Mouse (Mus musculus): ENCODE measurements around the gene Hhip. TPM values are rescaled to one million over a fixed set of nuclear protein-coding genes. Genes with fewer than 3 reads are reported as not detected.

Gene Hhip
- polyA plus RNA-seq, 1 experiment = 0.02 TPM

DNA sequence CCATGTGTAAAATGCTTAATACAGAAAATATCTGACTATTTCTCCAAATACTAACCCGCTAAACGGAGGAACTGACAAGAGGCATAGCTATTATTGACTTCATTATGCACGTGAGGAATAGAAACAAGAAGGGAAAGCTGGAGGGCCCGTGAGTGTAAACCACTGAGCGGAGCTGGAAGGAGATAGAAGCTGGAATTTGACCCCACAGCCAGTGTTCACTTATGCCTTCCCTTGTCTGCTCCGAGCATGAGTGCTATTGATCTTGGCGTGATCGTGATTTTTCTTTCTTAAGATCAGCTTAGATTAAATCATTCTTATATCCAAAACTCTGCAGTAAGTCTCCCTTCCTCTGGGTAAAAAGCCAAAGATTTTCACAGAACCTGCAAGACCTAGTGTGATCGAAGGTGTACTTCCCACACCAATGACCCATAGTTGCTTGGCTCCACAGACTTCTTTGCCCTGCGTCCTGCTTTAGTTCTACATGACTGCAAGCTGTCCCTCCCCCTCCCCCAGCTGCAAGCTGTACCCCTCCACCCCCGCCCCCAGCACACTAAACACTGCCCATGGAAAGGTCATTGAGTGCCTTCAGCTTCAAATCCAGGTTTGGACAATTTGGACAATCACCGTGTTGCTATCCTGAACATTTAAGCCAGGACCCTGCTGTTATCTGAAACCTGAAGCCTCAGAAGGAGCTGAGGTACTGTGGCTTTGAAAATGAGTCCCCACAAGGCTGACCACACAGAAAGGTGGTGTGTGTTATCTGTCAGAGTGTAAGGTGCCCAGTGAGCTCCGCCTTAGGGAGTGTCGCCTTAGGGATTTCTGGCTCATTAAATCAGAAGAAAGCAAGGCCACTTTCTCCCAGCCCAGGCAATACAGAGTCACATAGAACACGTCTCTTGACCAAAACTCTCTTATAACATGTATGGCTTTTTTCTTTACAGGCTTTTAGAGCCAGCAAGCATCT is 26.2 kb downstream of the Hhip start:
- 85% methylated on average over 15 of the region's 15 CpGs for WGBS
- H3K4me1 ChIP-seq (ENCODE audit: control insufficient read depth, insufficient read depth, insufficient read length) = no peaks in the 10 kb centered on the region
- TF ChIP-seq POLR2A (IDR thresholded peaks at IDR 0.05; ENCODE audit: low read depth, low read length) (no peak), CTCF (IDR thresholded peaks at IDR 0.05; ENCODE audit: extremely low read depth, insufficient read depth, insufficient read length, insufficient replicate concordance) (no peak)
- no peak overlapping the region for H3K27ac ChIP-seq (ENCODE audit: insufficient read depth, low read length)
- no peaks in the 10 kb centered on the region for H3K27me3 ChIP-seq (ENCODE audit: control insufficient read depth, insufficient read depth, low read length)
- no peak overlapping the region for H3K4me3 ChIP-seq (ENCODE audit: extremely low read depth, insufficient read depth, insufficient read length)
- DNase-seq (ENCODE audit: low read depth in 1 of 2, low spot score in 2 of 2) = no peak
- no peaks in the 10 kb centered on the region for H3K36me3 ChIP-seq (ENCODE audit: control insufficient read depth, insufficient read depth, low read length)

DNA sequence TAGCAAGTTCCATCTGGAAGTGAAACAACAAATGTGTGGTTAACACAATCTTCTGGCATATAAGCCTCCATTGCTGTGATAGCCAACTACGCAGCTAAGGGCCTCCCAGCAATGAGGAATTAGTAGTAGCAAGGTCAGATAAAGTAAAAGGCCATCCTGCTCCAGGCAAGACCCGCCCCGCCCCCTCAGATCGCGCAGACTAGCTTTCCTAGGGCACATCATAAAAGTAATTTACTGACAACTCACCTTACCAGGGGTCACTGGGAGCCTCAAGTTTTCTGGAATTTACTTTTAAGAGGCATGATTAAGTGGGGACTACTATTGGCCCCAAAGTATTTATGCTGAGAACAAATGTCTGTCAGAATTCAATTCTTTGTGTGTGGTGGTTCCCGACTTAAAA is 28.2 kb downstream of the Hhip start:
- no peak for TF ChIP-seq POLR2A (IDR thresholded peaks at IDR 0.05; ENCODE audit: low read depth, low read length)
- TF ChIP-seq CTCF (IDR thresholded peaks at IDR 0.05; ENCODE audit: extremely low read depth, insufficient read depth, insufficient read length, insufficient replicate concordance) = no peak
- Histone ChIP-seq H3K4me1 (ENCODE audit: control insufficient read depth, insufficient read depth, insufficient read length) (no peaks in the 10 kb centered on the region), H3K27ac (ENCODE audit: insufficient read depth, low read length) (no peak overlapping the region), H3K36me3 (ENCODE audit: control insufficient read depth, insufficient read depth, low read length) (no peaks in the 10 kb centered on the region), H3K4me3 (ENCODE audit: extremely low read depth, insufficient read depth, insufficient read length) (no peak overlapping the region), H3K27me3 (ENCODE audit: control insufficient read depth, insufficient read depth, low read length) (no peaks in the 10 kb centered on the region)
- DNase-seq (ENCODE audit: low read depth in 1 of 2, low spot score in 2 of 2) = no peak
- WGBS = 91% methylated on average over 6 of the region's 6 CpGs

DNA sequence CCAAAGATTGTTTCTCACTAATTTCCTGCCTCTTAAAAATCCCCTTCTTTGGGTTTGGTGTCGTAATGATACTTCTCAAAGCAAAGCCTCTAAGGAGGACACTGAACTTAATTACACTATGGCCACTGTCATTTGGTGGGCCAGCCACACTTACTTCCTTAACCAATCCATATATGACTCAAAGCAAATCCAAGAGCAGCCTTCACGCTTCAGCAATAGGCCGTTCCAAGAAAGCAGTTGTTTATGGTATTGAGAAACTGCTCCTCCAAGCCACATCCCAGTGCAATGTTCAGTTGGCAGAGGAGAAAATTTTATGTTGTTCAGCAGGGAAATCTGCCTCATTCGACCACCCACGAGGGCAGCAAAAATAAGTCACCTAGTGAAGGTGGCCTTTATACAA is 37.3 kb downstream of the Hhip start:
- no peak for TF ChIP-seq POLR2A (IDR thresholded peaks at IDR 0.05; ENCODE audit: low read depth, low read length)
- no peak for TF ChIP-seq CTCF (IDR thresholded peaks at IDR 0.05; ENCODE audit: extremely low read depth, insufficient read depth, insufficient read length, insufficient replicate concordance)
- no peaks in the 10 kb centered on the region for H3K4me1 ChIP-seq (ENCODE audit: control insufficient read depth, insufficient read depth, insufficient read length)
- WGBS = 87% methylated on average over 5 of the region's 5 CpGs
- H3K27ac ChIP-seq (ENCODE audit: insufficient read depth, low read length) = no peak overlapping the region
- no peaks in the 10 kb centered on the region for H3K27me3 ChIP-seq (ENCODE audit: control insufficient read depth, insufficient read depth, low read length)
- no peaks in the 10 kb centered on the region for H3K36me3 ChIP-seq (ENCODE audit: control insufficient read depth, insufficient read depth, low read length)
- H3K4me3 ChIP-seq (ENCODE audit: extremely low read depth, insufficient read depth, insufficient read length) = no peak overlapping the region
- no peak for DNase-seq (ENCODE audit: low read depth in 1 of 2, low spot score in 2 of 2)

DNA sequence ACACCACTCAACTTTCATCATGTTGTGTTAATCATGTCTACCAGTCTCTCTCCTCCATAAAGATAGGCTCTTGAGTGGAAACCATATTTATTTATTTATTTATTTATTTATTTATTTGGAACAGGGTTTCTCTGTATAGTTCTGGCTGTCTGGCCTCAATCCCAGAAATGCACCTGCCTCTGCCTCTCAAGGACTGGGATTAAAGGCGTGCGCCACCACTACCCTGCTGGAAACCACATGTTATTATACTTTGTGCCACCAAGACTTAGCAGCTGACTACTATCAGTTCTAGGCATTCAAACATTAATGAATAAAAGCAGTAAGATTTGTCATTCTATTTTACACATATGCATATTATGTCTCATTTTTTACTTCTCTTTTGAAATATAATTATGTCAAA is 42.0 kb downstream of the Hhip start:
- H3K27ac ChIP-seq (ENCODE audit: insufficient read depth, low read length) = no peak overlapping the region
- H3K4me1 ChIP-seq (ENCODE audit: control insufficient read depth, insufficient read depth, insufficient read length) = no peaks in the 10 kb centered on the region
- H3K36me3 ChIP-seq (ENCODE audit: control insufficient read depth, insufficient read depth, low read length) = no peaks in the 10 kb centered on the region
- 90% methylated on average over 2 of the region's 2 CpGs for WGBS
- no peak overlapping the region for H3K4me3 ChIP-seq (ENCODE audit: extremely low read depth, insufficient read depth, insufficient read length)
- DNase-seq (ENCODE audit: low read depth in 1 of 2, low spot score in 2 of 2) = no peak
- no peaks in the 10 kb centered on the region for H3K27me3 ChIP-seq (ENCODE audit: control insufficient read depth, insufficient read depth, low read length)
- no peak for TF ChIP-seq POLR2A (IDR thresholded peaks at IDR 0.05; ENCODE audit: low read depth, low read length)
- no peak for TF ChIP-seq CTCF (IDR thresholded peaks at IDR 0.05; ENCODE audit: extremely low read depth, insufficient read depth, insufficient read length, insufficient replicate concordance)

DNA sequence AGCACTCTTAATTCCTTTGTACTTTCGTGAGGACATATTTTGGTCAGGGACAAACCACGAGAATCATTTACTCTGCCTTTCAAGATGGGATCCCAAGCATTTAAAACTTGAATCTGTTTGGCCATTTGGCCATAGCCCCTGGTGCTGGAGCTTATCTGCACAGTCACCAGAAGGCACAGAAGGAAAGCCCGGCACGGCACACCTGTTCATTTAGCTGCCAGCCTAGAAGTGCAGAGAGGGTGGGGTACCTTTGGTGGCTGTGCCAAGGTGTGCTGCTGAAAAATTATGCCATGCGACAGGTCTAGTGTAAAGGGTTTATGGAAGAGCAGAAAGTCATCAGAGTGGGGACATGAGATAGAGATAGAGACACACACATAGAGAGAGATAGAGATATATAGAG is 53.4 kb downstream of the Hhip start:
- 89% methylated on average over 5 of the region's 5 CpGs for WGBS
- DNase-seq (ENCODE audit: low read depth in 1 of 2, low spot score in 2 of 2) = no peak

DNA sequence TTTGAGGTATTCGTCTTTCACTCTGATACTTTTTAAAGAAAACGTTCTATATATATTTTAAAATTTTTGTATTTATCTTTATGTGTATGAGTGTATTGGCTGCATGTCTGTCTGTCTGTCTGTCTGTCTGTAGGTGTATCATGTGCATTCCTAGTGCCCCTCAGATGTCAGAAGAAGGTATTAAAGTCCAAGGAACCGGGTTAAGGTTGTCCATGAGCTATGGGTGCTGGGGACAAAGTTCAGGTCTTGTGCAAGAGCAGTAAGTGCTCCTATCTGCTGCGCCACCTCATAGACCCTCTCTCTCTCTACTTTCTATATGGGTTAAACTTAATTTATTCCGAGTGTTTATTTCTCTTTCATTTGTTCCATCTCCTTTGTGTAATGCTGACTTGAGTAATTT is 55.5 kb downstream of the Hhip start:
- Histone ChIP-seq H3K4me3 (ENCODE audit: extremely low read depth, insufficient read depth, insufficient read length) (no peak overlapping the region), H3K4me1 (ENCODE audit: control insufficient read depth, insufficient read depth, insufficient read length) (no peaks in the 10 kb centered on the region), H3K36me3 (ENCODE audit: control insufficient read depth, insufficient read depth, low read length) (no peaks in the 10 kb centered on the region), H3K27ac (ENCODE audit: insufficient read depth, low read length) (no peak overlapping the region), H3K27me3 (ENCODE audit: control insufficient read depth, insufficient read depth, low read length) (no peaks in the 10 kb centered on the region)
- 84% methylated on average over 5 of the region's 5 CpGs for WGBS
- DNase-seq (ENCODE audit: low read depth in 1 of 2, low spot score in 2 of 2) = no peak
- TF ChIP-seq POLR2A (IDR thresholded peaks at IDR 0.05; ENCODE audit: low read depth, low read length) = no peak
- TF ChIP-seq CTCF (IDR thresholded peaks at IDR 0.05; ENCODE audit: extremely low read depth, insufficient read depth, insufficient read length, insufficient replicate concordance) = no peak

More for the DNA sequence above, 53.4 kb downstream of the Hhip start:
- H3K27me3 ChIP-seq (ENCODE audit: control insufficient read depth, insufficient read depth, low read length) = no peaks in the 10 kb centered on the region
- TF ChIP-seq CTCF (IDR thresholded peaks at IDR 0.05; ENCODE audit: extremely low read depth, insufficient read depth, insufficient read length, insufficient replicate concordance) = no peak
- TF ChIP-seq POLR2A (IDR thresholded peaks at IDR 0.05; ENCODE audit: low read depth, low read length) = no peak
- H3K27ac ChIP-seq (ENCODE audit: insufficient read depth, low read length) = no peak overlapping the region
- H3K4me1 ChIP-seq (ENCODE audit: control insufficient read depth, insufficient read depth, insufficient read length) = no peaks in the 10 kb centered on the region
- no peaks in the 10 kb centered on the region for H3K36me3 ChIP-seq (ENCODE audit: control insufficient read depth, insufficient read depth, low read length)
- no peak overlapping the region for H3K4me3 ChIP-seq (ENCODE audit: extremely low read depth, insufficient read depth, insufficient read length)

DNA sequence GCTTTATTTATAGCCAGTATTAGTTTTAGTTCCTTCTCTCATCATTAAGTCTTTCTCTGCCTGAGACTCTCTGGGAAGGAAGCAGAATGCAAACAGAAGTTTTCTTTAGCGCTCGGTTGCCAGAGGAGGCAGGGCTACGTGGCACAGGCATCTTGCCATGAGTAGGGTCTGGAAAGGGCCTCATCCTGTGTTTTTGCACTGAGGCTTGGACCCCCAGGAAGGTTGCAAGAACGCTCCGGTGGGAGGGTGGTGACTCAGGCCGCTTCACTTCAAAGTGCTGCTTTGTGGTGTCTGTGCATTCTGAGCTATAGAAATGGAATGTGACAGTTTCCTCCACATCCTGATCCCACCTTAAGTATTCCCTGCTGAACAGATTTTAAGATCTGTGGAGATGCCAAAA is 62.7 kb downstream of the Hhip start:
- DNase-seq (ENCODE audit: low read depth in 1 of 2, low spot score in 2 of 2) = peak in 1 of 2 experiments; percentile 10
- H3K27ac ChIP-seq (ENCODE audit: insufficient read depth, low read length) = no peak overlapping the region
- no peaks in the 10 kb centered on the region for H3K27me3 ChIP-seq (ENCODE audit: control insufficient read depth, insufficient read depth, low read length)
- 78% methylated on average over 6 of the region's 6 CpGs for WGBS
- no peaks in the 10 kb centered on the region for H3K36me3 ChIP-seq (ENCODE audit: control insufficient read depth, insufficient read depth, low read length)
- TF ChIP-seq CTCF (IDR thresholded peaks at IDR 0.05; ENCODE audit: extremely low read depth, insufficient read depth, insufficient read length, insufficient replicate concordance) (no peak), POLR2A (IDR thresholded peaks at IDR 0.05; ENCODE audit: low read depth, low read length) (no peak)
- no peaks in the 10 kb centered on the region for H3K4me1 ChIP-seq (ENCODE audit: control insufficient read depth, insufficient read depth, insufficient read length)
- H3K4me3 ChIP-seq (ENCODE audit: extremely low read depth, insufficient read depth, insufficient read length) = no peak overlapping the region

Measured in spleen, adult 2 months (tissue).